Mouse (Mus musculus) myocyte (in vitro differentiated cells): Measurements from ENCODE around the gene Pon2. TPM values are rescaled to one million over a fixed set of nuclear protein-coding genes. Genes with fewer than 3 reads are reported as not detected.

Source experiments
- H3K27me3 ChIP-seq: one replicate; pipeline ENCODE4 v1.6.1; 2011; ENCODE audit not compliant: control insufficient read depth, insufficient read depth, insufficient read length
- H3K36me3 ChIP-seq: one replicate; pipeline ENCODE4 v1.6.1; 2011; ENCODE audit not compliant: control insufficient read depth, insufficient read depth
- H3K4me2 ChIP-seq: one replicate; pipeline ENCODE4 v1.6.1; 2011; ENCODE audit warnings: low read depth, control low read depth
- H3K4me3 ChIP-seq: one replicate; pipeline ENCODE4 v1.5.1; 2011; ENCODE audit warnings: mild to moderate bottlenecking, control low read depth, moderate library complexity
- H3K79me2 ChIP-seq: one replicate; pipeline ENCODE4 v1.6.1; 2011; ENCODE audit not compliant: control insufficient read depth, insufficient read depth
- H3ac ChIP-seq: one replicate; pipeline ENCODE4 v1.6.1; 2011; ENCODE audit not compliant: control insufficient read depth, insufficient read length
- CEBPB ChIP-seq: IDR thresholded peaks from 2 replicates; pipeline ENCODE4 v1.6.1; 2011; ENCODE audit warnings: mild to moderate bottlenecking, moderate library complexity; ENCODE audit not compliant: poor library complexity, insufficient read depth, severe bottlenecking
- E2F4 ChIP-seq: IDR thresholded peaks from one replicate; pipeline ENCODE4 v1.6.1; 2011; ENCODE audit warnings: mild to moderate bottlenecking, control low read depth, moderate library complexity; ENCODE audit not compliant: insufficient read depth
- MAX ChIP-seq: IDR thresholded peaks from one replicate; pipeline ENCODE4 v1.6.1; 2011; ENCODE audit warnings: low read depth, mild to moderate bottlenecking, control low read depth
- MYOD1 ChIP-seq, 3 experiments: IDR thresholded peaks; one replicate each; pipeline ENCODE4 v1.6.1; 2011; ENCODE audit warnings: control low read depth in 2 of 3, low read depth in 2 of 3, mild to moderate bottlenecking in 2 of 3, moderate library complexity in 1 of 3; ENCODE audit not compliant: insufficient read length in 2 of 3, control insufficient read depth in 1 of 3
- MYOG ChIP-seq, 3 experiments: IDR thresholded peaks; one replicate each; pipeline ENCODE4 v1.6.1; 2011; ENCODE audit warnings: control low read depth in 2 of 3, low read depth in 2 of 3, mild to moderate bottlenecking in 2 of 3; ENCODE audit not compliant: insufficient read length in 2 of 3, control insufficient read depth in 1 of 3, insufficient read depth in 1 of 3
- POLR2A ChIP-seq: IDR thresholded peaks from one replicate; pipeline ENCODE4 v1.6.1; 2011; ENCODE audit warnings: low read depth, mild to moderate bottlenecking, control low read depth, moderate library complexity; ENCODE audit not compliant: insufficient read length
- POLR2AphosphoS2 ChIP-seq: IDR thresholded peaks from one replicate; pipeline ENCODE4 v1.6.1; 2011; ENCODE audit warnings: low read depth, control low read depth; ENCODE audit not compliant: insufficient read length
- REST ChIP-seq: IDR thresholded peaks from one replicate; pipeline ENCODE4 v1.6.1; 2011; ENCODE audit warnings: mild to moderate bottlenecking, control low read depth, moderate library complexity; ENCODE audit not compliant: insufficient read depth, insufficient read length
- SRF ChIP-seq: IDR thresholded peaks from one replicate; pipeline ENCODE4 v1.6.1; 2011; ENCODE audit warnings: low read depth; ENCODE audit not compliant: control insufficient read depth, insufficient read length
- TCF12 ChIP-seq: IDR thresholded peaks from one replicate; pipeline ENCODE4 v1.6.1; 2011; ENCODE audit warnings: mild to moderate bottlenecking, control low read depth; ENCODE audit not compliant: poor library complexity, insufficient read depth, severe bottlenecking
- TCF3 ChIP-seq: IDR thresholded peaks from one replicate; pipeline ENCODE4 v1.6.1; 2011; ENCODE audit warnings: low read depth, control low read depth; ENCODE audit not compliant: insufficient read length
- USF1 ChIP-seq: IDR thresholded peaks from one replicate; pipeline ENCODE4 v1.6.1; 2011; ENCODE audit warnings: low read depth, mild to moderate bottlenecking, control low read depth, moderate library complexity
- polyA plus RNA-seq: library from polyadenylated mRNA; unstranded; fragments of >200 nt; fragmentation: generic; extraction: Trizol; gene quantifications from one replicate; pipeline ENCODE4 v1.2.1, GENCODE M21; 2012; ENCODE audit warnings: missing spikeins

Pon2 gene
- polyA plus RNA-seq, 1 experiment = 14.2 TPM

- Histone ChIP-seq H3ac (no peak overlapping the region), H3K27me3 (no peaks in the 10 kb centered on the region), H3K36me3 (peaks cover 5% of the 10 kb centered on the region), H3K4me2 (no peak overlapping the region), H3K4me3 (no peak overlapping the region), H3K79me2 (no peaks in the 10 kb centered on the region)
- TF ChIP-seq REST (no peak), SRF (no peak), POLR2A (no peak), MAX (no peak), TCF3 (no peak), TCF12 (no peak), POLR2AphosphoS2 (no peak), E2F4 (no peak), MYOG (IDR thresholded peaks at IDR 0.05; ENCODE audit: control insufficient read depth in 1 of 3, insufficient read depth in 1 of 3, insufficient read length in 2 of 3, low read depth in 2 of 3) (no peak), MYOD1 (IDR thresholded peaks at IDR 0.05; ENCODE audit: control insufficient read depth in 1 of 3, insufficient read length in 2 of 3, low read depth in 2 of 3) (no peak), CEBPB (no peak), USF1 (no peak)
Measured at GRCm38 (mm10) chr6:5262322-5263249, 35.7 kb downstream of the Pon2 start.

- Histone ChIP-seq H3K4me2 (peak within 1 kb of the TSS; percentile 55), H3K27me3 (no peaks in the 10 kb centered on the region), H3K36me3 (no peaks in the 10 kb centered on the region), H3K79me2 (no peaks in the 10 kb centered on the region), H3ac (no peak within 1 kb of the TSS), H3K4me3 (peak within 1 kb of the TSS; percentile 4)
- no peak for TF ChIP-seq TCF3
- TF ChIP-seq POLR2A = peak; percentile 44
- no peak for TF ChIP-seq POLR2AphosphoS2
- TF ChIP-seq MYOG (IDR thresholded peaks at IDR 0.05; ENCODE audit: control insufficient read depth in 1 of 3, insufficient read depth in 1 of 3, insufficient read length in 2 of 3, low read depth in 2 of 3) = no peak
Measured at GRCm38 (mm10) chr6:5255722-5256451, 42.4 kb downstream of the Pon2 start, which contains the start of gene Pon3. Gene Pon3, minus strand, starts transcription at chr6:5256286.

- Histone ChIP-seq H3ac (no peak overlapping the region), H3K4me3 (peak overlapping the region; percentile 4), H3K79me2 (no peaks in the 10 kb centered on the region), H3K27me3 (no peaks in the 10 kb centered on the region), H3K36me3 (no peaks in the 10 kb centered on the region), H3K4me2 (peak overlapping the region; percentile 55)
- TF ChIP-seq SRF (no peak), REST (no peak), MAX (no peak), POLR2AphosphoS2 (no peak), MYOG (IDR thresholded peaks at IDR 0.05; ENCODE audit: control insufficient read depth in 1 of 3, insufficient read depth in 1 of 3, insufficient read length in 2 of 3, low read depth in 2 of 3) (no peak), USF1 (no peak), CEBPB (no peak), MYOD1 (IDR thresholded peaks at IDR 0.05; ENCODE audit: control insufficient read depth in 1 of 3, insufficient read length in 2 of 3, low read depth in 2 of 3) (no peak), POLR2A (no peak), TCF3 (no peak), TCF12 (no peak), E2F4 (no peak)
Measured at GRCm38 (mm10) chr6:5255291-5255690, 43.0 kb downstream of the Pon2 start.

- H3K27me3 ChIP-seq = no peaks in the 10 kb centered on the region
- no peak for TF ChIP-seq MYOG (IDR thresholded peaks at IDR 0.05; ENCODE audit: control insufficient read depth in 1 of 3, insufficient read depth in 1 of 3, insufficient read length in 2 of 3, low read depth in 2 of 3)
- no peak for TF ChIP-seq MAX
- no peak for TF ChIP-seq MYOD1 (IDR thresholded peaks at IDR 0.05; ENCODE audit: control insufficient read depth in 1 of 3, insufficient read length in 2 of 3, low read depth in 2 of 3)
- no peaks in the 10 kb centered on the region for H3K36me3 ChIP-seq
- no peak overlapping the region for H3ac ChIP-seq
- H3K4me3 ChIP-seq = no peak overlapping the region
- no peaks in the 10 kb centered on the region for H3K79me2 ChIP-seq
- peak overlapping the region; percentile 55 for H3K4me2 ChIP-seq
Measured at GRCm38 (mm10) chr6:5254869-5255268, 43.4 kb downstream of the Pon2 start.
